Mouse (Mus musculus) spleen, adult 2 months (tissue): ENCODE measurements around the gene Zfp385b.

Experiments used
- CTCF ChIP-seq: fragments of 200-500 bp; IDR thresholded peaks from 2 replicates; pipeline ENCODE4 v1.5.1; 2011; ENCODE audit warnings: mild to moderate bottlenecking, inconsistent platforms; ENCODE audit not compliant: insufficient read depth, insufficient read length, insufficient replicate concordance; ENCODE audit errors: extremely low read depth
- POLR2A ChIP-seq: fragments of 200-500 bp; IDR thresholded peaks from 2 replicates; pipeline ENCODE4 v1.6.1; 2011; ENCODE audit warnings: low read depth, low read length, inconsistent platforms

DNA sequence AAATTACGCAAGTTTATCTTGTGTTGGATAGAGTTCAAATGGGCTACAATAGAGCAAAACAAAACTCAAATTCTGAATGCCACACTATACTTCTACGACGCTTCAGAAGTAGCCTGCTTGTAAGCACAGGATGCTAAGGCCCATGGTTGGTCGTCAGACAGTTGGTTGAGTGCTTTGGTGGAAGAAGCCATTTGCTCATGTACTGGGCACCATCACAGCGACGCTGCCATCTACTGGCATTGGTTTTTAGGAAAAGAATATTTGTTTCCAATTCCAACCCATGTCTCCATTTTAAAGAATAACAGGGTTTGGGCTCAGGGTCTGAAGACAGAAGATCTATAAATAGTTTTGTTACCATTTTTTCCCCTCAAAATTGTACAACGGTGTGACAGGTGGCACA lies 410.5 kb downstream of the Zfp385b start:
- TF ChIP-seq CTCF (no peak), POLR2A (no peak)
